Mouse (Mus musculus) kidney, postnatal 36 days (tissue): ENCODE measurements around the gene Hist1h2bm.
"Not testable (repeated sequence)": the region's sequence is repeated elsewhere in the genome, so short reads cannot be mapped to it uniquely, and the experiment has no call there.

Source experiments
- DNase-seq, 2 experiments: peaks; one replicate each; pipeline ENCODE4 v3.0.0; 2021 to 2022; ENCODE audit warnings: mixed read lengths in 2 of 2

Hist1h2bm gene

GRCm38 (mm10) chr13:21721757-21722372 is at the start of gene Hist1h2bm:
Gene Hist1h2bm, plus strand, starts transcription at chr13:21722044.
- peak; percentile 37 to 76 for DNase-seq

DNA sequence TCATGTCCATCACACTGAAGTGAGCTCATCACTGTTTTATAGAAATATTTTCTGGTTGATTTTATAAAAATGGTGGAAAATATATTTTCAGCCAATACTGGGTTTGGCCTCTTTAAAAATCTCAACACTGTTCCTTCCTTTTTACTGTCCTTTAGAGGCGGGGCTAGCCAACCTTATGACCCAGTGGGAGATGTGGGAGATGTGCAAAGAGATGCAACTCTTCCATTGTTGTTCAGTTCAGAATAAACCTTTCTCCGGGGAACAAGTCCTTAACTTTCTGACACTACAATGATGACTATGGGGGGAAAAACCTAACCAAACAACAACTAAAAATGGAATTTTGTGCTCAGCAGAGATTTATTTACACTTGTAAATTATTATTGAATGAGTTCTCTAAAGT is 44.5 kb upstream of the Hist1h2bm start, which contains the start of gene Olfr1360:
Gene Olfr1360 (minus strand): TSS at position 101 of the 400 bp plus-strand sequence.
- no peak for DNase-seq

- no peak for DNase-seq
These were observed 24.0 kb upstream of the Hist1h2bm start, which contains the start of gene Olfr1359 for GRCm38 (mm10) chr13:21697811-21698210. Gene Olfr1359, plus strand, starts transcription at chr13:21698111.

- no peak for DNase-seq
These were observed 15.2 kb upstream of the Hist1h2bm start for GRCm38 (mm10) chr13:21706669-21707068.

DNA sequence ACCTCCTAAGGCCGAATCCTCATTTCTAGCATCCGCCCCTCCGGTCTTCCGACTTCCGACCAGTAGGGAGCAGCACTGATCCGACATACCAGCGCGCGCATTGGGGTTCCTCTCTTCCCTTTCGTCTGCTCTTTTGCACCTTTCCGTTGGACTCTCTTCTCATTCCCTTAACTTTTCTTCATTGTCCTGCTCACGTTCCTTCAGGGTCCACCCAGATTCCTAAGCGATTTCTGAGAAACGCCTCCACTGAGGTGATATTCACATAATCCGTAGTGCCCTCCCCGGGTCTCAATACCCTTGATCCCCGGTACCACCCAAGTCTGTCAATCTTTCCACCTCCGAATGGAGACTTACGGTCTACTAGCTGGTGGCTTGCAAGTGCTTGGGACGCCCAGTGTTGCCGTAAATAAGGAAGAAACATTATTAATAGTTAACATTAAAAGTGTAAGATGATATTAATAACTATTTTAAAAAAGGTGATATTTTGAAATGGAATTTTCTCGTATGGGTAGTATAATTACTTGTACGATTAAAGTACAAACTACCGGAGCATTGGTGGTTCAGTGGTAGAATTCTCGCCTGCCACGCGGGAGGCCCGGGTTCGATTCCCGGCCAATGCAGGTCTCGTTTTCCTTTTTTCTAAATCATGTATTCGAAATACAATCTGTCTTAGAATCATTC is 11.7 kb upstream of the Hist1h2bm start:
- DNase-seq = peak; percentile 87 to 93

GRCm38 (mm10) chr13:21710821-21711525 is 10.9 kb upstream of the Hist1h2bm start:
- peak; percentile 68 to 81 for DNase-seq

DNA sequence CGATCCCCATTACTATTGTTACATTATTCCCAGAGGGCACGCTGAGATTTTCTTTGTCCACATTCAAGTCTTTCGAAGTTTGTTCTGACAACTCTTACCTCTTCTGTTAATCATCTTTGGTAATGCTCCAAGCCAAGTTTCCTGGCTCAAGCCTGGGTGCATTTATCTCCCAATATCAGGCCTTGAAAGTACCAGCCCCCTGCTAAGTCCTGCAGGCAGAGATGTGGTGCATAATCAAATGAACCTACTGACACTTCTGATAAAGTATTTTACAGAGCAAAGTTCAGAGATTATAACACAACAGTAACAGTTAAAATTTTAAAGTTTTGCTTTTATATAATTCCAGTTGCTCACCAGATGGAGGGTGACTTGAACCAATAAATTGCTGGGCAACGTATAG is 10.1 kb upstream of the Hist1h2bm start:
- no peak for DNase-seq

- DNase-seq = peak; percentile 62 to 75
These were observed 7.1 kb upstream of the Hist1h2bm start for GRCm38 (mm10) chr13:21714725-21715124.

GRCm38 (mm10) chr13:21715131-21715863 is 6.5 kb upstream of the Hist1h2bm start:
- DNase-seq = no peak

- DNase-seq = peak; percentile 60 to 87
These were observed 5.8 kb upstream of the Hist1h2bm start, which contains the start of the genes Hist1h2bl and Hist1h2ai for GRCm38 (mm10) chr13:21715864-21716539. Gene Hist1h2bl, minus strand, starts transcription at chr13:21716143. Gene Hist1h2ai, plus strand, starts transcription at chr13:21716422.

GRCm38 (mm10) chr13:21716540-21717391 is 5.1 kb upstream of the Hist1h2bm start:
- DNase-seq = not testable (repeated sequence)

GRCm38 (mm10) chr13:21717397-21718357 is 4.2 kb upstream of the Hist1h2bm start, which contains the start of gene Hist1h3h:
Gene Hist1h3h, plus strand, starts transcription at chr13:21717659.
- peak; percentile 74 to 78 for DNase-seq

- DNase-seq = no peak
These were observed 3.3 kb upstream of the Hist1h2bm start for GRCm38 (mm10) chr13:21718381-21719080.

GRCm38 (mm10) chr13:21721107-21721756 is 612 bp upstream of the Hist1h2bm start:
- DNase-seq = not testable (repeated sequence)

GRCm38 (mm10) chr13:21722373-21722925 is 605 bp downstream of the Hist1h2bm start:
- DNase-seq = no peak

GRCm38 (mm10) chr13:21722993-21723836 is 1.4 kb downstream of the Hist1h2bm start:
- no peak for DNase-seq

GRCm38 (mm10) chr13:21727948-21728572 is 6.2 kb downstream of the Hist1h2bm start:
- no peak for DNase-seq
